Mouse (Mus musculus) liver, embryonic 15.5 days (tissue): ENCODE data around the gene Lama2. TPM values are rescaled to one million over a fixed set of nuclear protein-coding genes. Genes with fewer than 3 reads are reported as not detected.

Experiments
- ATAC-seq: fragments of 200-750 bp; cut with Nextera tagmentation; 2 replicates; pipeline ENCODE4 v1.8.0; 2017; ENCODE audit warnings: moderate number of reproducible peaks, mild to moderate bottlenecking, moderate library complexity; ENCODE audit not compliant: insufficient read depth
- H3K27ac ChIP-seq: fragments of 300-500 bp; sonication (generic); replicated peaks from 2 replicates; pipeline ENCODE4 v1.5.1; 2015; ENCODE audit warnings: mild to moderate bottlenecking, inconsistent platforms
- H3K27me3 ChIP-seq: fragments of 300-500 bp; sonication (generic); 2 replicates; pipeline ENCODE4 v1.6.1; 2015; ENCODE audit warnings: mild to moderate bottlenecking, inconsistent platforms
- H3K36me3 ChIP-seq: fragments of 300-500 bp; sonication (generic); replicated peaks from 2 replicates; pipeline ENCODE4 v1.6.1; 2015; ENCODE audit warnings: moderate library complexity, mild to moderate bottlenecking, inconsistent platforms
- H3K4me1 ChIP-seq: fragments of 300-500 bp; sonication (generic); replicated peaks from 2 replicates; pipeline ENCODE4 v1.6.1; 2015; ENCODE audit warnings: inconsistent platforms
- H3K4me2 ChIP-seq: fragments of 300-500 bp; sonication (generic); 2 replicates; pipeline ENCODE4 v1.6.1; 2015; ENCODE audit warnings: moderate library complexity, mild to moderate bottlenecking, inconsistent platforms
- H3K4me3 ChIP-seq: fragments of 300-500 bp; sonication (generic); replicated peaks from 2 replicates; pipeline ENCODE4 v1.5.1; 2015; ENCODE audit warnings: mild to moderate bottlenecking, inconsistent platforms
- H3K9ac ChIP-seq: fragments of 300-500 bp; sonication (generic); 2 replicates; pipeline ENCODE4 v1.6.1; 2015; ENCODE audit warnings: moderate library complexity, mild to moderate bottlenecking, inconsistent platforms
- H3K9me3 ChIP-seq: fragments of 300-500 bp; sonication (generic); replicated peaks from 2 replicates; pipeline ENCODE4 v1.6.1; 2016; ENCODE audit warnings: inconsistent platforms
- WGBS: fragments of 180-500 bp; shearing (Covaris S2); methylation state at CpG from one replicate; pipeline ENCODE4 v1.1.7; 2015; ENCODE audit warnings: mixed read lengths; ENCODE audit not compliant: insufficient replicate concordance; 5-methylcytosine and 5-hydroxymethylcytosine counted together
- polyA plus RNA-seq: library from polyadenylated mRNA; unstranded; fragments of >200 nt; fragmentation: Nextera tagmentation; extraction: Ambion mirVana; gene quantifications from 2 replicates; pipeline ENCODE4 v1.2.1, GENCODE M21; 2015

Lama2 gene
- polyA plus RNA-seq, 1 experiment from 2014 or later: 0.51 TPM

DNA sequence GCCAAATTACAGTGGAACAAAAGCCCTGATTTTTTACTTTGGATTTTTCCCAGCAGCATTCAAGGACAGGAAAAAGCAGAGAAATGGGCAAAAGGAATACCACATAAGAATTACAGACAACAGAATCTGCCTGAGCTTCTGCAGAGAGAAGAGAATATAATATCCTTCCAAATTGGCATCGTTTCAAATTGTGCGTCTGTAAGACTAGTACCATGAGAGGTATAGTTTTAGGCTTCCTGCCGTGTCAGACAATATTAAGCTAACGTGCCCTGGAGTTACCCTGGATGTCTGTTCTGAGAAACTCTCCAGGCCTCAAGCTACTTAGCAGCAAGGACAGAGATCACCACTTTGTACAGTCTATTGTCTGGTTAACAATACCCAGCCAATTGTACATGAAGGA, 384.8 kb downstream of the Lama2 start:
- Histone ChIP-seq H3K27ac (no peak overlapping the region), H3K4me2 (no peak overlapping the region), H3K27me3 (no peaks in the 10 kb centered on the region), H3K36me3 (no peaks in the 10 kb centered on the region), H3K4me1 (no peaks in the 10 kb centered on the region), H3K9ac (no peak overlapping the region), H3K9me3 (no peaks in the 10 kb centered on the region), H3K4me3 (no peak overlapping the region)
- ATAC-seq: no peak
- WGBS: 68% methylated on average over 4 of the region's 4 CpGs

DNA sequence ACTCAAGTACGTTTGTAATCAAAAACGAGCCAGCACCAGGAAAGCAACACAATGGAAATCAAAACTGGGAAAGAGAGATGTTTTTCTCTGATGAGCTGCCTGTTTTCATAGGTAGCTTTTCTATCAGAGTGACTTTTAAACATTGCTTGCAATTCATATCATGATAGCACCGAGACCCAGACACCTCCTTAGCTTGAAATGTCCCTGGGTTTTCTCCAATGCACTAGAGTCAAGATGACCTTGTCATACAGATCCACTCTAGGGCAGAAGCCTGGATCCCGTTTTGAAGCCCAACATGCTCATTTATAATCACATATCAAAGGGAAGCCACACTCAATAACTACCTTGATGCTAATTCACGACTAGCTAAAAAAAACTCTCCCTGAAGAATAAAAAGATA, 386.0 kb downstream of the Lama2 start:
- ATAC-seq: no peak
- H3K36me3 ChIP-seq: no peaks in the 10 kb centered on the region
- no peak overlapping the region for H3K4me2 ChIP-seq
- no peaks in the 10 kb centered on the region for H3K27me3 ChIP-seq
- WGBS: 50% methylated on average over 5 of the region's 5 CpGs
- H3K27ac ChIP-seq: no peak overlapping the region
- no peak overlapping the region for H3K4me3 ChIP-seq
- no peak overlapping the region for H3K9ac ChIP-seq
- no peaks in the 10 kb centered on the region for H3K4me1 ChIP-seq
- no peaks in the 10 kb centered on the region for H3K9me3 ChIP-seq

DNA sequence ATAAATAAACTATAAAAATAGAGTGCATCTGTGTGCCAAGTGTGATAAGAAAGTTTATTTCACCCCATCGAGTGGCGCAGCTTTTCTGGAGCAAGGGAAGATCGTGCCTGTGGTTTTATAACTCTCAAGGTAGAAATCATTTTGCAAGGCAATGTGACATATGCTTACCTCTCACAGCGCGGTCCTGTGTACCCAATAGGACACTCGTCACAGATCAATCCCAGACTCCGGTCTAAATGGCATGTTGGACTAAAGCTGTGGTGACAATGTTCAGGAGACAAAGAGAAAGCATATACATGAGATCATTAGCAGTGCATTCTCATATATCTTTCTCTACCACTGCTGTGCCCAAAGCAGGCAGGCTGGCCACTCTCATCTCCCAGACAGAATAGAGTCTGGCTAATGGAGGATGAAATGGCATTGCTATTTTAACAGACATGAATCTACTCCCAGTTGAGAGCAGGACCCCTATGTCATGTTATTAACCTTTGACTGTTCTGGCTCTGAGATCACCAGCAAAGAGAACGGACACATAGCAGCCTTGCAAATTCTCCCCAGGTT, 395.7 kb downstream of the Lama2 start:
- ATAC-seq: no peak
- no peak overlapping the region for H3K27ac ChIP-seq

DNA sequence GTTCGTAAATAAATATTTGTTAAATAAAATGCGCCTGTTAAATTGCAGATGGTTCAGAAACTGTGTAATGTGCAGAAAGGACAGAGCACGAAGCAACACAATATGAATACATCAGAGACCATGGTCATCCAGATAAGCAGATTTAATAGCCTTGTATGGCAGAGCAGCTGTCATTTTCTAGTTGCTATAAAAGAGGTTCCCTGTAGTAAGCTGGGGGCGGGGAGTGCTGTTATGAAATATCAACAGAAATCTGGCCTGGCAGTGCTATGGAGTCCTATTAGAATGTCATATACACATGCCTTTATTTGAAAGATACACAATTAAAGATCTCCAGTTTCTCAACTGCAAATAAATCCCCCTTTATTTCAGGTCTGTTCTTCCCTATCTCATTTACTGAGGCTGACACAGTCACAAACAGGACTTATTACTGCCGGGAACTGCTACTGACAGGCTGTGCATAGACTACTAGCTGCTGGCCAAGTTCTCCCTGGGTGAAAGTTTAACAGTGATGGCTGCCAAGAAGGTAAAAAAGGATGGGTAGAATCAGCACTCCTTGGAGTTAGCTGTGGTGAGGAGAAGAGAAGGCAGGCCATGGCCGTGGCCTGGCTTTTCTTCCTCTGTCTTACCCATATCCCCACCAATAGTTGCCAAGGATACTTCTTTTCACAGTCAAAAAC, 396.8 kb downstream of the Lama2 start:
- Histone ChIP-seq H3K36me3 (no peaks in the 10 kb centered on the region), H3K4me3 (no peak overlapping the region), H3K27ac (no peak overlapping the region), H3K27me3 (no peaks in the 10 kb centered on the region), H3K4me2 (no peak overlapping the region), H3K9ac (no peak overlapping the region), H3K4me1 (no peaks in the 10 kb centered on the region), H3K9me3 (no peaks in the 10 kb centered on the region)
- WGBS: 62% methylated on average over 6 of the region's 6 CpGs
- ATAC-seq: no peak

More for the DNA sequence above, 395.7 kb downstream of the Lama2 start:
- Histone ChIP-seq H3K4me1 (no peaks in the 10 kb centered on the region), H3K4me3 (no peak overlapping the region), H3K27me3 (no peaks in the 10 kb centered on the region), H3K9me3 (no peaks in the 10 kb centered on the region), H3K36me3 (no peaks in the 10 kb centered on the region), H3K4me2 (no peak overlapping the region), H3K9ac (no peak overlapping the region)
- 61% methylated on average over 8 of the region's 8 CpGs for WGBS

DNA sequence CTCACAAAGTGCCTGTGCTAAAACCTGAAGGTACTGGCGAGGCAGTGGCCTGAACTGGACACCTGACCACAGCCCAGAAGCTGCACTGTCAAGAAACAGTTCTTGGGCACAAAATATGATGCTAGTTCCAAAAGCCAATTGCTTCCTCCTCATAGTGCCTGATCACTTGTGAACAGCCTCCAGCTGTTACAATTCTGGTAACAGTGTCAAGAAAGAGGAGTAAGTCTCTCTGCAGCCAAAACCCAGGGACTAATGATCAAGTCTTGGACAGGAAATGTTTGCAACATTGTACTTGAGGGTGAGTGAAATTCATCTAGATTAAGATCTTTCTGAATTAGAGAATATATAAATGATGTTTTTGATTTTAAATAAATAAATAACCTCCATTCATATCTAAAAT, 399.9 kb downstream of the Lama2 start:
- 24% methylated on average over 1 of the region's 1 CpGs for WGBS
- no peak overlapping the region for H3K27ac ChIP-seq
- ATAC-seq: no peak
- no peak overlapping the region for H3K4me3 ChIP-seq
- no peak overlapping the region for H3K9ac ChIP-seq
- H3K4me1 ChIP-seq: no peaks in the 10 kb centered on the region
- H3K27me3 ChIP-seq: no peaks in the 10 kb centered on the region
- no peaks in the 10 kb centered on the region for H3K9me3 ChIP-seq
- no peaks in the 10 kb centered on the region for H3K36me3 ChIP-seq
- H3K4me2 ChIP-seq: no peak overlapping the region

DNA sequence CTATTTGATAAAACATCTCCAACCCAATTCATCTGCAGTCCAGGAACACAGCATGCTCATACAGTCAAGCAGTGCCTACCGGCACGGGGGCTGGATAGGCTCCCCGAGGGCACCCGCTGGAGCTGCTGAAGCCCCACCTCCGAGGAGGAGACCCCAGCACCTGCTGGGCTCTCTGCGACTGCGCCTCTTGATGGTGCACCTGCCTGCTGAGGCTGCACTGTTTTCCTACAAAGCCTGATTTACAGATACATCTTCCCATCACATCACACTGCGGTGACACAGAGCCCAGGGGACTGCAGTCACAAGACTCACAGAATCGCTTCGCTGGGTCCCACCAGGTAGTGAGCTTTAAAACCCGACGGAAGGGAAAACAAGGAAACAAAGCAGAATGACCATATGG, 412.2 kb downstream of the Lama2 start:
- Histone ChIP-seq H3K9ac (no peak overlapping the region), H3K4me2 (no peak overlapping the region), H3K4me1 (no peaks in the 10 kb centered on the region), H3K27ac (no peak overlapping the region), H3K4me3 (no peak overlapping the region), H3K36me3 (no peaks in the 10 kb centered on the region), H3K9me3 (no peaks in the 10 kb centered on the region), H3K27me3 (no peaks in the 10 kb centered on the region)
- 19% methylated on average over 12 of the region's 12 CpGs for WGBS
- ATAC-seq: no peak

DNA sequence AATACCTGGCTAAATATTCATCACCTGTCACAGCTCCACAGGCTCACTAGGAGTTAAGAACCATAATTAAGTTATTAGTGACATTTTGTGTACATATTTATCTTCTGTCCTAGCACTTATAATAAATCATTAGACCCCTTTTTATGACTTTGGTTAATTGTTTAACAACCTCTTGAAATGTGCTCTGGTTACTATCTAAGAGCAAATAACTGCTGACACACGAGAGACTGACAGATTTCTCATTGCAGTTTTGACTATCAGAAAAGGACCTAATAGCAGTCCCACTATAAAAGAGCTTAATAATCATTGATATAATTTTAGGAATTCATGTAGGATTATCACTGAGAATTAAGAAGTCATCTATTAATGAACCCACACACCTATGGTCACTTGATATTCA, 421.1 kb downstream of the Lama2 start:
- H3K9me3 ChIP-seq: no peaks in the 10 kb centered on the region
- no peaks in the 10 kb centered on the region for H3K4me1 ChIP-seq
- H3K27ac ChIP-seq: no peak overlapping the region
- WGBS: 16% methylated on average over 1 of the region's 1 CpGs
- no peak overlapping the region for H3K4me3 ChIP-seq
- H3K36me3 ChIP-seq: no peaks in the 10 kb centered on the region
- H3K4me2 ChIP-seq: no peak overlapping the region
- H3K9ac ChIP-seq: no peak overlapping the region
- no peak for ATAC-seq
- no peaks in the 10 kb centered on the region for H3K27me3 ChIP-seq

DNA sequence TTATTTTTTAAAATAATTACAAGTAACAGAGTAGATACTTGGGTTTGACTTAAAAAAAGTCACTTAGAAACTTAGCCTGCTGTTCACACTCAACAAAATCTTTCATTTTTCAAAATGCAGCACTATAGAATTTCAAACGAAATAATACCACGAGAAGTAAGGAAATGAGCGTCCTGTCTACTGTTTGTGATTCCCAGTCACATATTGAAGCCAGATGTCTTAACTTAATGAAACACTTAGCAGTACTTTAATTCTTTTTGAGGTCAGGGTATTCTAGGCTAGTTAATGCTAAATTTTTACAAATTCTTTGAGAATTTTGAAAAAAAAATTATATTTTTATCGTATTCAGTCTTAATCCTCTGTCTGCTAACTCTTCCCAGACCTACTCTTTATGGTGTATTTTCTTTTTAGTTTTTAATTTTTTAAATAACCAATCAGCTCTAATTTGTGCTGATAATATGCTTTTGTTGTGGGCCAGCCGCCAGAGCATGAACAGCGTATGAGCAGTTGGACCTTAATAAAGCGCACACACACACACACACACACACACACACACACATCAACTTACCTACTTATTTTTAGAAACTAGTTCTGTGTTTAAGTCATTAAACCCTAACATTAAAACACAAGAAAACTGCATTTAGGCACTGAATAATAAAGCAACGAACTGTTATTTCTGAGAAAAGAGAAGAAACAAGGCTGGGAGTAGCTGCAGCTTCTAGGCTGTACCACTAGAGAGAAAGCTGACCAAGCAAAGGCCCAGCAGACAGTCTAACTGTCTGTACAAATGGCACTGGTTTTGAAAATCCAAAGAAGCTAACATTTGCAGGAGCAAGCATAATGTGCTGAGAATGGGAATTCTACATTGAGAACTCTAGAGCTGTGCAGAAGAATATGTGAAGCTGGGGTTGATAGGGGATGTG, 425.3 kb downstream of the Lama2 start:
- Histone ChIP-seq H3K4me2 (no peak overlapping the region), H3K4me3 (no peak overlapping the region), H3K4me1 (no peaks in the 10 kb centered on the region), H3K9me3 (no peaks in the 10 kb centered on the region), H3K36me3 (no peaks in the 10 kb centered on the region), H3K27ac (no peak overlapping the region), H3K27me3 (no peaks in the 10 kb centered on the region), H3K9ac (no peak overlapping the region)
- ATAC-seq: no peak
- 73% methylated on average over 8 of the region's 8 CpGs for WGBS

DNA sequence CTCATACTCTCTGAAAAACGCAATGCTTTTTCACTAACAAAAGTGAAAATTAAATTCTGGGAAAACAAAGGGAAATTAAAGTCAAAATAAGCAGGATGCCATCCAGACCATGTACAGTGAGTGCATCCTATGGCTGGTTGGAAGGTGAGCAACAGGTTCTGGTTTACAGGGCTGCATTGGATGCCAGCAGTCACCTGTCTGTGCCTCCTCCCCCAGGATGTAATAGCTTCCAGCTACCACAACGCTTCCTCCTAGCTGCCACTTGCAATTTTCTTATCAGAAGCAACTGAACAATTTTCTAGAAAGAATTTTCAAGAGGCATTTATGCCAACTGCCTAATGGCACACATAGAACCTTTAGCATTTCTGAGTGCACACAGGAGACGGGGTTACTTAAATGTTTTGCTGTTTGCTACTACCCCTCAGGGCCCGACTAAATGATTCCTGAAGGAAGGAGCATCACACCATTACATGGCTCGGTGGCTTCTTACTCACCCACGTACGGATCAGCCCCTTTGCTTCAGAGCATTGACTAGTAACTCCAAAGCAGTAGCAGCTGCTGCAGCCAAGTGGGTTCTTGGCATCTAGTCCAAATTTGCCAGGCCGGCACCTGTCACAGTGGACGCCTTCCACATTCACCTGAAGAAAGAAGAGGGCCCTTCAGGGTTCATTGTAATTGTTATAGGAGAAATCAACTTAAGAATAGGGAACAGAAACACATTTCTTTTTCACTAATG, 430.8 kb downstream of the Lama2 start:
- Histone ChIP-seq H3K36me3 (no peaks in the 10 kb centered on the region), H3K4me1 (no peaks in the 10 kb centered on the region), H3K9me3 (no peaks in the 10 kb centered on the region), H3K4me2 (no peak overlapping the region), H3K9ac (no peak overlapping the region), H3K27me3 (no peaks in the 10 kb centered on the region), H3K4me3 (no peak overlapping the region), H3K27ac (no peak overlapping the region)
- 57% methylated on average over 9 of the region's 9 CpGs for WGBS
- no peak for ATAC-seq

DNA sequence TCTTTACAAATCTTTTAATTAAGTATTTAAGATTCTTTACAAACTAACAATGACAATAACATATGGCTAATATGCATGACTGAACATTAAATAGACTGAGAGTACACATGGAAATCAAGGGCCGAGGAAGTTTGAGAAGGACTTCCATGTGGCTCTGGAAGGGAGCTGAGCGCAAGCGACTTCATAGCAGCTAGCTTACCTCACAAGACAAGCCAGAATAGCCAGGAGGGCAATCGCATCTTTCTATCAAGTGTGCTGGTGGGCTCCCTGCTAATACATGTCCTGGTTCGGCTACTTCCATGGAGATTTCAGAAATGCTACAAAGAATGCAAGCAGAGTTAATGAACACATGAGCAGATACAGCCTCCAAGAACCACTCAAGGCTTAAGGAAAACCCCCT, 435.4 kb downstream of the Lama2 start:
- 73% methylated on average over 5 of the region's 5 CpGs for WGBS
- Histone ChIP-seq H3K4me3 (no peak overlapping the region), H3K27ac (no peak overlapping the region)

DNA sequence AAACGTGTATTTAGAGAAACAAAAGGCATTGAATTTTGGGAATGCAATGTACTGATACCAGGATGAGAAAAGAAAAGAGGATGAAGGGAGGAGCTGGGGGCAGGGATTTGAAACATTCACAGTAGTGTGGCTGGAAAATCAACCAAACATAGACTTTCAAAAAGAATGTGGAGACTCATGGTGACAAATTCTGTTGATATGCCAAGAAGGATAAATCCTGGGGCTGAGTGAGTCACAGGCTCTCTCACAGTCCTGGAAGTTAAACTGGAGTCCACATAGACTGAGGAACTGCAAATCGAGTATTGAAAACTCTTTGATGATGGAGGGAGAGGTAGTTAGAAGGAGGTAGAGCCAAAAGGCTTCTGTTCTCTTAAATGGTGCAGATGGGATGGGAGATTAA, 445.3 kb downstream of the Lama2 start:
- no peak for ATAC-seq
- Histone ChIP-seq H3K4me1 (no peaks in the 10 kb centered on the region), H3K9ac (no peak overlapping the region), H3K27ac (no peak overlapping the region), H3K27me3 (no peaks in the 10 kb centered on the region), H3K4me2 (no peak overlapping the region), H3K36me3 (no peaks in the 10 kb centered on the region), H3K4me3 (no peak overlapping the region), H3K9me3 (no peaks in the 10 kb centered on the region)
- 42% methylated on average over 2 of the region's 2 CpGs for WGBS

More for the DNA sequence above, 435.4 kb downstream of the Lama2 start:
- H3K27me3 ChIP-seq: no peaks in the 10 kb centered on the region
- H3K4me1 ChIP-seq: no peaks in the 10 kb centered on the region
- no peak overlapping the region for H3K4me2 ChIP-seq
- H3K9me3 ChIP-seq: no peaks in the 10 kb centered on the region
- H3K36me3 ChIP-seq: no peaks in the 10 kb centered on the region
- ATAC-seq: no peak
- H3K9ac ChIP-seq: no peak overlapping the region
